Mouse (Mus musculus) spleen, adult 2 months (tissue): ENCODE data around the gene Zcchc2. TPM values are rescaled to one million over a fixed set of nuclear protein-coding genes. Genes with fewer than 3 reads are reported as not detected.

Experiments
- DNase-seq, 2 experiments: peaks; one replicate each; pipeline versions ENCODE4 v3.0.0 to v3.0.0-alpha.2; 2012 to 2021; ENCODE audit warnings: low spot score in 2 of 2, low read depth in 1 of 2
- H3K27ac ChIP-seq: fragments of 200-500 bp; 2 replicates; pipeline ENCODE4 v1.5.1; 2012; ENCODE audit warnings: low read length, inconsistent platforms; ENCODE audit not compliant: insufficient read depth
- H3K27me3 ChIP-seq: fragments of 200-500 bp; 2 replicates; pipeline ENCODE4 v1.6.1; 2012; ENCODE audit warnings: mild to moderate bottlenecking, moderate library complexity, low read length, inconsistent platforms; ENCODE audit not compliant: control insufficient read depth, insufficient read depth
- H3K36me3 ChIP-seq: fragments of 200-500 bp; 2 replicates; pipeline ENCODE4 v1.6.1; 2012; ENCODE audit warnings: mild to moderate bottlenecking, low read length, inconsistent platforms; ENCODE audit not compliant: control insufficient read depth, insufficient read depth
- H3K4me1 ChIP-seq: fragments of 200-500 bp; 2 replicates; pipeline ENCODE4 v1.6.1; 2011; ENCODE audit warnings: inconsistent platforms; ENCODE audit not compliant: control insufficient read depth, insufficient read depth, insufficient read length
- H3K4me3 ChIP-seq: fragments of 200-500 bp; 2 replicates; pipeline ENCODE4 v1.5.1; 2011; ENCODE audit warnings: mild to moderate bottlenecking, inconsistent platforms; ENCODE audit not compliant: insufficient read depth, insufficient read length; ENCODE audit errors: extremely low read depth
- CTCF ChIP-seq: fragments of 200-500 bp; IDR thresholded peaks from 2 replicates; pipeline ENCODE4 v1.5.1; 2011; ENCODE audit warnings: mild to moderate bottlenecking, inconsistent platforms; ENCODE audit not compliant: insufficient read depth, insufficient read length, insufficient replicate concordance; ENCODE audit errors: extremely low read depth
- POLR2A ChIP-seq: fragments of 200-500 bp; IDR thresholded peaks from 2 replicates; pipeline ENCODE4 v1.6.1; 2011; ENCODE audit warnings: low read depth, low read length, inconsistent platforms
- WGBS: fragments of 180-500 bp; shearing (Covaris S2); methylation state at CpG from one replicate; pipeline ENCODE4 v1.1.7; 2018; 5-methylcytosine and 5-hydroxymethylcytosine counted together
- polyA plus RNA-seq: library from polyadenylated mRNA; depleted of rRNA; stranded (reverse); fragments of >200 nt; gene quantifications from 2 replicates; pipeline ENCODE4 v1.2.3, GENCODE M21; 2012

The Zcchc2 gene
- polyA plus RNA-seq, 1 experiment: 16.9 TPM

GRCm38 (mm10) chr1:106062891-106063590 is 72.8 kb downstream of the Zcchc2 start:
- WGBS: 93% methylated on average over 9 of the region's 9 CpGs
- DNase-seq: no peak
- no peaks in the 10 kb centered on the region for H3K36me3 ChIP-seq
- no peak overlapping the region for H3K4me3 ChIP-seq
- no peak for TF ChIP-seq CTCF
- TF ChIP-seq POLR2A: no peak
- H3K27ac ChIP-seq: no peak overlapping the region
- H3K4me1 ChIP-seq: peaks cover 24% of the 10 kb centered on the region
- no peaks in the 10 kb centered on the region for H3K27me3 ChIP-seq

- no peaks in the 10 kb centered on the region for H3K27me3 ChIP-seq
- no peaks in the 10 kb centered on the region for H3K36me3 ChIP-seq
- H3K4me3 ChIP-seq: no peak overlapping the region
- H3K4me1 ChIP-seq: peaks cover 24% of the 10 kb centered on the region
- 83% methylated on average over 4 of the region's 4 CpGs for WGBS
- DNase-seq: no peak
- TF ChIP-seq CTCF: no peak
- TF ChIP-seq POLR2A: no peak
- no peak overlapping the region for H3K27ac ChIP-seq
These were observed 73.5 kb downstream of the Zcchc2 start for GRCm38 (mm10) chr1:106063591-106064170.

GRCm38 (mm10) chr1:106064291-106064690 is 74.1 kb downstream of the Zcchc2 start:
- Histone ChIP-seq H3K27me3 (no peaks in the 10 kb centered on the region), H3K27ac (no peak overlapping the region)
- DNase-seq: no peak

GRCm38 (mm10) chr1:106064711-106065110 is 74.5 kb downstream of the Zcchc2 start:
- Histone ChIP-seq H3K36me3 (no peaks in the 10 kb centered on the region), H3K4me3 (no peak overlapping the region), H3K4me1 (peaks cover 16% of the 10 kb centered on the region), H3K27ac (no peak overlapping the region), H3K27me3 (no peaks in the 10 kb centered on the region)
- 91% methylated on average over 2 of the region's 2 CpGs for WGBS
- TF ChIP-seq POLR2A (no peak), CTCF (no peak)
- DNase-seq: no peak

More at GRCm38 (mm10) chr1:106064291-106064690, 74.1 kb downstream of the Zcchc2 start:
- 15% methylated on average over 3 of the region's 3 CpGs for WGBS
- no peaks in the 10 kb centered on the region for H3K36me3 ChIP-seq
- no peak overlapping the region for H3K4me3 ChIP-seq
- peaks cover 19% of the 10 kb centered on the region for H3K4me1 ChIP-seq
- TF ChIP-seq POLR2A (no peak), CTCF (no peak)

- DNase-seq: no peak
These were observed 75.5 kb downstream of the Zcchc2 start for GRCm38 (mm10) chr1:106065679-106066078.

GRCm38 (mm10) chr1:106067306-106067705 is 77.1 kb downstream of the Zcchc2 start:
- no peaks in the 10 kb centered on the region for H3K36me3 ChIP-seq
- no peak for TF ChIP-seq CTCF
- TF ChIP-seq POLR2A: no peak
- H3K4me1 ChIP-seq: peaks cover 7% of the 10 kb centered on the region; the same call in 1 of the 2 replicates
- WGBS: 97% methylated on average over 6 of the region's 6 CpGs
- no peak overlapping the region for H3K4me3 ChIP-seq
- no peak overlapping the region for H3K27ac ChIP-seq
- H3K27me3 ChIP-seq: no peaks in the 10 kb centered on the region
- no peak for DNase-seq

More at GRCm38 (mm10) chr1:106065679-106066078, 75.5 kb downstream of the Zcchc2 start:
- H3K27ac ChIP-seq: no peak overlapping the region
- H3K27me3 ChIP-seq: no peaks in the 10 kb centered on the region
- no peak overlapping the region for H3K4me3 ChIP-seq
- H3K4me1 ChIP-seq: peaks cover 14% of the 10 kb centered on the region
- no peaks in the 10 kb centered on the region for H3K36me3 ChIP-seq
- WGBS: 10% methylated on average over 7 of the region's 7 CpGs
- TF ChIP-seq POLR2A (no peak), CTCF (no peak)

GRCm38 (mm10) chr1:106069867-106070543 is 79.8 kb downstream of the Zcchc2 start:
- H3K27me3 ChIP-seq: no peaks in the 10 kb centered on the region
- no peaks in the 10 kb centered on the region; the same call in 1 of the 2 replicates for H3K4me1 ChIP-seq
- H3K36me3 ChIP-seq: no peaks in the 10 kb centered on the region
- TF ChIP-seq CTCF: no peak
- no peak for TF ChIP-seq POLR2A
- DNase-seq: no peak
- 49% methylated on average over 7 of the region's 7 CpGs for WGBS
- H3K27ac ChIP-seq: no peak overlapping the region
- H3K4me3 ChIP-seq: no peak overlapping the region
